Mouse (Mus musculus) v-Abl transformed pro-B cells (cell line): ENCODE measurements around the gene Hsp90ab1.

Experiments used
- in situ Hi-C, 2 experiments: fragments of 400-800 bp; cut with MboI; formaldehyde crosslinking; loops; one replicate each; pipeline ENCODE4 v1.15.1; 2025; ENCODE audit not compliant: unreplicated experiment in 2 of 2

The Hsp90ab1 gene

GRCm38 (mm10) chr17:45547461-45548190, 25.4 kb downstream of the Hsp90ab1 start:
- in situ Hi-C loops: no loop called here

- in situ Hi-C loops: no loop called here
Measured at GRCm38 (mm10) chr17:45546941-45547340, 26.1 kb downstream of the Hsp90ab1 start.

GRCm38 (mm10) chr17:45545278-45545961, 27.7 kb downstream of the Hsp90ab1 start:
- in situ Hi-C loops: no loop called here

GRCm38 (mm10) chr17:45544873-45545277, 28.2 kb downstream of the Hsp90ab1 start:
- in situ Hi-C loops: no loop called here

GRCm38 (mm10) chr17:45544001-45544872, 28.8 kb downstream of the Hsp90ab1 start:
- in situ Hi-C loops: no loop called here

- in situ Hi-C loops: no loop called here
Measured at GRCm38 (mm10) chr17:45543115-45543514, 30.0 kb downstream of the Hsp90ab1 start.

- in situ Hi-C loops: no loop called here
Measured at GRCm38 (mm10) chr17:45542705-45543104, 30.4 kb downstream of the Hsp90ab1 start.

GRCm38 (mm10) chr17:45542129-45542528, 30.9 kb downstream of the Hsp90ab1 start:
- in situ Hi-C loops: no loop called here

- in situ Hi-C loops: no loop called here
Measured at GRCm38 (mm10) chr17:45539664-45540063, 33.4 kb downstream of the Hsp90ab1 start.

- in situ Hi-C loops: no loop called here
Measured at GRCm38 (mm10) chr17:45538394-45538793, 34.7 kb downstream of the Hsp90ab1 start.

GRCm38 (mm10) chr17:45536264-45536663, 36.8 kb downstream of the Hsp90ab1 start:
- in situ Hi-C loops: no loop called here

GRCm38 (mm10) chr17:45532896-45533295, 40.2 kb downstream of the Hsp90ab1 start:
- in situ Hi-C loops: no loop called here

- in situ Hi-C loops: no loop called here
Measured at GRCm38 (mm10) chr17:45530346-45530782, 42.7 kb downstream of the Hsp90ab1 start.

- in situ Hi-C loops: no loop called here
Measured at GRCm38 (mm10) chr17:45526571-45526970, 46.5 kb downstream of the Hsp90ab1 start.

GRCm38 (mm10) chr17:45524961-45525360, 48.1 kb downstream of the Hsp90ab1 start:
- in situ Hi-C loops: no loop called here

GRCm38 (mm10) chr17:45523263-45523662, 49.8 kb downstream of the Hsp90ab1 start, which contains the start of gene Tcte1:
TSS of gene Tcte1 (plus strand) at chr17:45523434.
- in situ Hi-C loops: no loop called here

- in situ Hi-C loops: no loop called here
Measured at GRCm38 (mm10) chr17:45520136-45520535, 52.9 kb downstream of the Hsp90ab1 start.

GRCm38 (mm10) chr17:45518766-45519475, 54.1 kb downstream of the Hsp90ab1 start:
- in situ Hi-C loops: loop anchor here in 1 of 2 experiments (5.0 kb wide), 1 partner anchor 33 kb away; no protein-coding TSS in a partner anchor
